Mouse (Mus musculus) urinary bladder, postnatal 14 days (tissue): Measurements from ENCODE around the gene Gm20388.

Experiments
- DNase-seq: peaks from one replicate; pipeline ENCODE4 v3.0.0; 2021; ENCODE audit warnings: low spot score

The Gm20388 gene

GRCm38 (mm10) chr8:122639521-122640248 is 2729.0 kb downstream of the Gm20388 start:
- peak; percentile 51 for DNase-seq

- DNase-seq, result no peak
Observed at GRCm38 (mm10) chr8:122640825-122641224, 2730.2 kb downstream of the Gm20388 start.

- no peak for DNase-seq
Observed at GRCm38 (mm10) chr8:122641406-122641805, 2730.8 kb downstream of the Gm20388 start.

- peak; percentile 48 for DNase-seq
Observed at GRCm38 (mm10) chr8:122642071-122642470, 2731.4 kb downstream of the Gm20388 start.

GRCm38 (mm10) chr8:122644175-122644954 is 2733.7 kb downstream of the Gm20388 start:
- DNase-seq, result no peak

- no peak for DNase-seq
Observed at GRCm38 (mm10) chr8:122646337-122646736, 2735.7 kb downstream of the Gm20388 start.

GRCm38 (mm10) chr8:122648192-122648970 is 2737.7 kb downstream of the Gm20388 start:
- DNase-seq, result no peak

- no peak for DNase-seq
Observed at GRCm38 (mm10) chr8:122651326-122651921, 2740.8 kb downstream of the Gm20388 start.

GRCm38 (mm10) chr8:122652643-122653042 is 2742.0 kb downstream of the Gm20388 start:
- DNase-seq, result no peak

GRCm38 (mm10) chr8:122654768-122655167 is 2744.1 kb downstream of the Gm20388 start:
- no peak for DNase-seq

GRCm38 (mm10) chr8:122656056-122656999 is 2745.7 kb downstream of the Gm20388 start:
- peak; percentile 39 for DNase-seq

- DNase-seq, result no peak
Observed at GRCm38 (mm10) chr8:122658149-122658806, 2747.6 kb downstream of the Gm20388 start.

GRCm38 (mm10) chr8:122658807-122659160 is 2748.1 kb downstream of the Gm20388 start:
- DNase-seq, result no peak

- DNase-seq, result no peak
Observed at GRCm38 (mm10) chr8:122660022-122660421, 2749.4 kb downstream of the Gm20388 start.

- peak; percentile 73 for DNase-seq
Observed at GRCm38 (mm10) chr8:122661138-122661537, 2750.5 kb downstream of the Gm20388 start.

- no peak for DNase-seq
Observed at GRCm38 (mm10) chr8:122661894-122662293, 2751.3 kb downstream of the Gm20388 start.

GRCm38 (mm10) chr8:122663106-122663505 is 2752.5 kb downstream of the Gm20388 start:
- DNase-seq, result no peak

GRCm38 (mm10) chr8:122663670-122664069 is 2753.0 kb downstream of the Gm20388 start:
- DNase-seq, result no peak

- peak; percentile 21 for DNase-seq
Observed at GRCm38 (mm10) chr8:122665221-122665620, 2754.6 kb downstream of the Gm20388 start.

- DNase-seq, result peak; percentile 58
Observed at GRCm38 (mm10) chr8:122665667-122666316, 2755.2 kb downstream of the Gm20388 start.
